Mouse (Mus musculus) forebrain, embryonic 11.5 days (tissue): ENCODE measurements around the gene Fam193a. TPM values are rescaled to one million over a fixed set of nuclear protein-coding genes. Genes with fewer than 3 reads are reported as not detected.

Experiments
- ATAC-seq: fragments of 200-750 bp; cut with Nextera tagmentation; replicated peaks from 2 replicates; pipeline ENCODE4 v1.8.0; 2017; ENCODE audit warnings: moderate TSS enrichment; ENCODE audit not compliant: low FRiP score
- DNase-seq: peaks from one replicate; pipeline ENCODE4 v3.0.0-alpha.2; 2017; ENCODE audit warnings: low spot score
- H3K27ac ChIP-seq: fragments of 300-500 bp; sonication (generic); 2 replicates; pipeline ENCODE4 v1.5.1; 2014; ENCODE audit warnings: low read depth, low read length
- H3K27me3 ChIP-seq: fragments of 300-500 bp; sonication (generic); 2 replicates; pipeline ENCODE4 v1.6.1; 2014; ENCODE audit warnings: mild to moderate bottlenecking, low read length, mixed read lengths; ENCODE audit not compliant: control insufficient read depth, insufficient read depth
- H3K36me3 ChIP-seq: fragments of 300-500 bp; sonication (generic); 2 replicates; pipeline ENCODE4 v1.6.1; 2014; ENCODE audit warnings: mild to moderate bottlenecking, low read length, moderate library complexity, mixed read lengths; ENCODE audit not compliant: control insufficient read depth, insufficient read depth
- H3K4me1 ChIP-seq: fragments of 300-500 bp; sonication (generic); replicated peaks from 2 replicates; pipeline ENCODE4 v1.6.1; 2014; ENCODE audit warnings: low read length, mixed read lengths; ENCODE audit not compliant: control insufficient read depth, insufficient read depth
- H3K4me2 ChIP-seq: fragments of 300-500 bp; sonication (generic); 2 replicates; pipeline ENCODE4 v1.6.1; 2014; ENCODE audit warnings: low read depth, mild to moderate bottlenecking, low read length, moderate library complexity, mixed read lengths; ENCODE audit not compliant: severe bottlenecking
- H3K4me3 ChIP-seq: fragments of 300-500 bp; sonication (generic); 2 replicates; pipeline ENCODE4 v1.5.1; 2014; ENCODE audit warnings: low read depth, low read length
- H3K9ac ChIP-seq: fragments of 300-500 bp; sonication (generic); 2 replicates; pipeline ENCODE4 v1.6.1; 2014; ENCODE audit warnings: low read length
- H3K9me3 ChIP-seq: fragments of 300-500 bp; sonication (generic); 2 replicates; pipeline ENCODE4 v1.6.1; 2016; ENCODE audit warnings: low read length, mixed read lengths; ENCODE audit not compliant: control insufficient read depth
- WGBS: fragments of 180-500 bp; shearing (Covaris S2); extraction: QIAGEN DNeasy Blood & Tissue Kit; methylation state at CpG from one replicate; pipeline ENCODE4 v1.1.7; 2014; 5-methylcytosine and 5-hydroxymethylcytosine counted together
- polyA plus RNA-seq: library from polyadenylated mRNA; unstranded; fragments of >200 nt; fragmentation: Nextera tagmentation; extraction: Ambion mirVana; gene quantifications from 2 replicates; pipeline ENCODE4 v1.2.1, GENCODE M21; 2014

Fam193a gene
- polyA plus RNA-seq, 1 experiment from 2014 or later: 19.6 TPM

DNA sequence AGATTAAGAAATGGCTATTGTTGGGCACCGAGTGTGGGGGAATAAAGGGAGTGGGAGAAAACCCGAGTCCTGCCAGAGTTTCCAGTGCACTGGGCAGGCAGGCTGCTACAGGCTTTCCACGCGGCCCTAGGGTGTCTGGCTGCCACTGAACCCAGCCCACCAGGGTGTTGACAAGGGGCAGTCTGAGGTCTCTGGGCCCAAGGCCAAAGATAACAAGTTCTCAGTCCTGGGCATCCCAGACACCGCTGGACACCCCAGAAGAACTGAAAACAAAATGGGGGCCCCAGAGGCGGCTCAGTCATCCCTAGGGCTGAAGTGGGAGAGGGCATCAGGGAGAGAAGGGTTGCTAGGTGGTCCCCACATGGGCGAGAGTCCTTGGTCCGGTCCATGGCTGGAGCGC, 76.5 kb downstream of the Fam193a start:
- 90% methylated on average over 9 of the region's 9 CpGs for WGBS
- DNase-seq (no peak), ATAC-seq (no peak)
- Histone ChIP-seq H3K4me3 (no peak overlapping the region), H3K4me1 (no peaks in the 10 kb centered on the region), H3K36me3 (peaks cover 9% of the 10 kb centered on the region), H3K9ac (no peak overlapping the region), H3K27me3 (no peaks in the 10 kb centered on the region), H3K27ac (no peak overlapping the region), H3K9me3 (no peaks in the 10 kb centered on the region), H3K4me2 (no peak overlapping the region)

DNA sequence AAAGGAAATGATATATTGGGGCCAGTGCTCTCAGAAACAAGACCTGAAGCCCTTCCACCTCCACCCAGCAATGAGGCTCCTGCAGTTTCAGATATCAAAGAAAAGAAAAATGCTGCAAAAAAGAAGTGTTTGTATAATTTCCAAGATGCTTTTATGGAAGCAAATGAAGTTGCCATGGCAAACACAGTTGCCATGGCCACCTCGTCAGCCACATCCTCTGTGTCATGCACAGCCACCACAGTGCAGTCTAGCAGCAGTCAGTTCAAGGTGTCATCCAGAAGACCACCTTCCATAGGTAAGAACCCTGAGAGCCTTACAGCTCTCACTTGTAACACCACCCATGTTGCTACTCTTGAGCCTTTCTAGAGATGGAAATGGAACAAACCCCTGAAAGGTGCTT, 89.3 kb downstream of the Fam193a start:
- H3K4me3 ChIP-seq: no peak overlapping the region
- H3K4me1 ChIP-seq: no peaks in the 10 kb centered on the region
- no peaks in the 10 kb centered on the region for H3K9me3 ChIP-seq
- H3K27ac ChIP-seq: no peak overlapping the region
- no peak for DNase-seq
- H3K36me3 ChIP-seq: peaks cover 17% of the 10 kb centered on the region
- no peak for ATAC-seq
- H3K27me3 ChIP-seq: no peaks in the 10 kb centered on the region
- H3K9ac ChIP-seq: no peak overlapping the region
- 97% methylated on average over 1 of the region's 1 CpGs for WGBS
- no peak overlapping the region for H3K4me2 ChIP-seq

DNA sequence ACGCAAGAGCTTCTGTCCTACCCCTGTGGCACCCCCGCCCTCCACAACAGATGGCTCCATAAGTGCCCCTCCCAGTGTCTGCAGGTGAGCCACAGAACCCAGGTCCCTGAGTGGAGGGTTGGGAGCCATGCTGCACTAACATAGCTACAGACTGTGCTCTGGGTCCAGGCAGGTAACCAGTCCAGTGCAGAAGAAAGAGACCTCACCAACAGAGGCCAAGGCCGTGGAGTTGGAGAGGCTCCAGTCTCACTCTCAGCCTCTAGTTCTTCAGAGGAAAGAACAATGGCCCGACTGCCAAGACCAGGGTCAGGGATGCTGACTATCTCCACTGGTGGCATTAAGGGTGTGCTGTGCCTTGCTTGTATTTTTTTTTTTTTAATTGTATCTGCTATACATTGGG, 91.6 kb downstream of the Fam193a start:
- Histone ChIP-seq H3K27me3 (no peaks in the 10 kb centered on the region), H3K9me3 (no peaks in the 10 kb centered on the region), H3K36me3 (peaks cover 36% of the 10 kb centered on the region), H3K9ac (no peak overlapping the region), H3K4me2 (no peak overlapping the region), H3K4me1 (no peaks in the 10 kb centered on the region), H3K4me3 (no peak overlapping the region), H3K27ac (no peak overlapping the region)
- DNase-seq: no peak
- WGBS: 91% methylated on average over 4 of the region's 4 CpGs
- ATAC-seq: no peak

DNA sequence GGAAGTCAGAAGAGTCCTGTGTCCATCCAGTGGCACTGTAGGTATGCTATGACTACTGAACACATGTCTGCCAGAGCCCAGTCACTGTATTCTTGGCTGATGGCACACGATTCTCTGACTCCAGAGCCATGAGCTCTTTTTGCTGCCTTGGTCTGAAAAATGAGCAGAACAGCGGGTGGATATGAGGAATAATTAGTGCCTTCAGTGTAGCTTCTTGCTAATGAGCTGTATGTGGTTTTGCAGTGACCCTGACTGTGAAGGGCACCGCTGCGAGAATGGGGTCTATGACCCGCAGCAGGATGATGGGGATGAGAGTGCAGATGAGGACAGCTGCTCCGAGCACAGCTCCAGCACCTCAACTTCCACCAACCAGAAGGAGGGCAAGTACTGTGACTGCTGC, 92.1 kb downstream of the Fam193a start:
- Histone ChIP-seq H3K4me2 (no peak overlapping the region), H3K9me3 (no peaks in the 10 kb centered on the region), H3K36me3 (peaks cover 40% of the 10 kb centered on the region), H3K4me3 (no peak overlapping the region), H3K27ac (no peak overlapping the region), H3K27me3 (no peaks in the 10 kb centered on the region), H3K4me1 (no peaks in the 10 kb centered on the region), H3K9ac (no peak overlapping the region)
- 88% methylated on average over 6 of the region's 6 CpGs for WGBS
- ATAC-seq (no peak), DNase-seq (no peak)

DNA sequence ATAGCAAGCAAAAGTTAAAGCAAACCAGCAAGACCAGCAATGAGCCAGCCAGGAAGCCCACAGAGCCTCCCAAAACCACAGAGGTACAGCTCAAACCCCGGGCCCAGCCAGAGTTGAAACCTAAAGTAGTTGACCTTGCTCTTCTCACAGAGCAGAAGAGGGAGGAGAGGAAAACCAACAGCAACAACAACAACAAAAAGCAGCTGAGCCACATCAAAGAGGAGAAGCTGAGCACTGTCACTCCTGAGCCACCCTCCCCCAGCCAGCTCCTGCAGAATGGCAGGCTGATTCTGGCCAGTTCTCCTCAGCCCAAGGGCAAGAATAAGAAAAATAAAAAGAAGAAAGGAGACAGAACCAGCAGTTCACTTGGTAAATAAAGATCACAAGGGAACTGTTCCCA, 96.3 kb downstream of the Fam193a start:
- no peaks in the 10 kb centered on the region for H3K4me1 ChIP-seq
- H3K9me3 ChIP-seq: no peaks in the 10 kb centered on the region
- no peak overlapping the region for H3K9ac ChIP-seq
- H3K4me3 ChIP-seq: no peak overlapping the region
- ATAC-seq (no peak), DNase-seq (no peak)
- peaks cover 31% of the 10 kb centered on the region for H3K36me3 ChIP-seq
- H3K4me2 ChIP-seq: no peak overlapping the region
- no peaks in the 10 kb centered on the region for H3K27me3 ChIP-seq
- 86% methylated on average over 1 of the region's 1 CpGs for WGBS
- no peak overlapping the region for H3K27ac ChIP-seq

DNA sequence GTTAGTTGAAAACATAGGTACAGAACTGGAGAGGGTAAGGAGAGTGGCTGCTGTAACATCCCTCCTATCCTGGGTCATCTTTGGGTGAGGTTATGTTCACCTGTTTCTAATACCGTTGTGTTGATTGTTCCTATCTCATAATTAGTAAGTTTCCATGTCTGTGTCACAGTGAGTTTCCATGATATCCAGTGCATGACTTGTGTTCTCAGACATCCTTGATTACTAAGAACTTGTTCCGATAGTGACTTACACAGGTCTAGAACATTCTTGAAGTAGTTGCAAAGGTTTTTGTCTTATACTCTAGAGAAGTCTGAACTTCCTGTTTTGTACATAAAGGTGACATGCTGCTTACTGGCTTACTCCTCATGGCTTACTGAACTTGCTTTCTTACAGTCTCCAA, 96.9 kb downstream of the Fam193a start:
- Histone ChIP-seq H3K27ac (no peak overlapping the region), H3K27me3 (no peaks in the 10 kb centered on the region), H3K4me1 (no peaks in the 10 kb centered on the region), H3K36me3 (peaks cover 27% of the 10 kb centered on the region), H3K4me3 (no peak overlapping the region), H3K9ac (no peak overlapping the region), H3K4me2 (no peak overlapping the region), H3K9me3 (no peaks in the 10 kb centered on the region)
- DNase-seq: no peak
- WGBS: 98% methylated on average over 2 of the region's 2 CpGs
- no peak for ATAC-seq

DNA sequence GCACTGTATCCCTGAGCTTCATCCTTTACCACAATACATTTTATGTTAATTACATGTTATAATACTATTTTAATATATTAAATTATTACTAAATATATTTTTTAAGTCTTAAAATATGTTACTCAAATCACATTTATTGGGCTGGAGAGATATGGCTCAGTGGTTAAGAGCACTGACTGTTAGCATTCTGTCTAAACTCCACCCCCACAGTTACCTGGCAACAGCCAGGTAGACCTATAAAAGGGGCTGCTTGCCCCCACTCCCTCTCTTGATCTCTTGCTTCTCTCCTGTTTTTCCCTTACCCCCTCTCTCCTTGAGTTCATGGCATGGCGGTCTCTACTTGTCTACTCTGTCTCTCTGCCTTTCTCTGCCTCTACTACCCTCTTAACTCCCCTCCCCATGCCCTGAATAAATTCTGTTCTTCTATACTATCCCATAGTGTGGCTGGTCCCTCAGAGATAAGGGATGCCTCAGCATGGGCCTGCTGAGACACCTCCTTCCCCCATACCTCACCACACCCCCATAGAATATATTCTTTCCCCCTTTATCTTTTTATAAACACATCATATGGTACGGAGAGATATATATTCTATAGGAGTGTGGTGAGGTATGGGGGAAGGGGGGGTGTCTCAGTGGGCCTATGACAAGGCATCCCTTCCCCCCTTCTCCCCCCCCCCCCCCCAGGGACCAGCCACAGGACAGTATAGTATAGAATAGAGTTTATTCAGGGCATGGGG, 98.5 kb downstream of the Fam193a start:
- Histone ChIP-seq H3K9me3 (no peaks in the 10 kb centered on the region), H3K9ac (no peak overlapping the region), H3K36me3 (peaks cover 24% of the 10 kb centered on the region), H3K4me2 (no peak overlapping the region), H3K27ac (no peak overlapping the region), H3K4me1 (no peaks in the 10 kb centered on the region), H3K27me3 (no peaks in the 10 kb centered on the region), H3K4me3 (no peak overlapping the region)
- DNase-seq: no peak
- ATAC-seq: no peak
- 97% methylated on average over 2 of the region's 2 CpGs for WGBS

DNA sequence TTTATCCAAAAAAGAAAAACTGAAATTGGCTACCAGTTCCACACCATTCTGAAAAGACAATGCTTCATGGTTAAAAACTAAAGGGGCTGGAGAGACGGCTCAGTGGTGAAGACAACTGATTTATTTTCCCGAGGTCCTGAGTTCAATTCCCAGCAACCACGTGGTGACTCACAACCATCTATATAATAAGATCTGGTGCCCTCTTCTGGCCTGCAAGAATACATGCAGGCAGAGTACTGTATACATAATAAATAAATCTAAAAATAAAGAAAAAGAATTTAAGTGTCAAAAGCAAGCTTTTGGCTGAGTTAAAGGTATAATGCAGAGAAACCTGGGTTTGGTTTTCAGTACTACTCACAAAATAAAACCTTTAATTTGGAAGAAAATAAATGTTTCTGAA, 111.2 kb downstream of the Fam193a start:
- H3K4me2 ChIP-seq: no peak overlapping the region
- H3K9ac ChIP-seq: no peak overlapping the region
- H3K27me3 ChIP-seq: no peaks in the 10 kb centered on the region
- WGBS: 86% methylated on average over 3 of the region's 3 CpGs
- no peaks in the 10 kb centered on the region for H3K9me3 ChIP-seq
- ATAC-seq: no peak
- no peak for DNase-seq
- no peaks in the 10 kb centered on the region for H3K4me1 ChIP-seq
- no peak overlapping the region for H3K27ac ChIP-seq
- H3K36me3 ChIP-seq: peaks cover 11% of the 10 kb centered on the region; the same call in 1 of the 2 replicates
- no peak overlapping the region for H3K4me3 ChIP-seq

DNA sequence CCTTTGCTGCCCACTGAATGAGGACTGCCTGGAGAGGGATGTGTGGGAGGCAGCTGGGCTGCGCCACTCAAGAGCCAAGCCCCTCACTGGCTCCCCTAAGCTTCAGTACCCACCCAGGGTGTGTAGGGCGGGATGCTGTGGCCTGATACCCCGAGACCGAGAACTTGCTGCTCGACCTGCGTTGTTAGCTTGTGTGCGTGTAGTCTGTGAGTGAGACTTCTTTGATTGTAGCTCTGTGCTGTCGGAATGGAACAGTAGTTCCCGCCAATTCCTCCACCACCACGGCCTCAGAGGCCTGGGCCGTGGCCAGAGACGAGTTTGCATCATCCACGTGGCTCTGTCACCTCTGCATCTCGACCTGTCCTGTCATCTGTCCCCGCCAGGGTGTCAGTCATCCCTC, 116.0 kb downstream of the Fam193a start:
- H3K9ac ChIP-seq: no peak overlapping the region
- H3K27me3 ChIP-seq: no peaks in the 10 kb centered on the region
- H3K4me1 ChIP-seq: no peaks in the 10 kb centered on the region
- H3K4me2 ChIP-seq: no peak overlapping the region
- DNase-seq (no peak), ATAC-seq (no peak)
- WGBS: 93% methylated on average over 15 of the region's 15 CpGs
- H3K36me3 ChIP-seq: peaks cover 9% of the 10 kb centered on the region; the same call in 1 of the 2 replicates
- H3K27ac ChIP-seq: no peak overlapping the region
- H3K9me3 ChIP-seq: no peaks in the 10 kb centered on the region
- H3K4me3 ChIP-seq: no peak overlapping the region
